Mouse (Mus musculus) liver, embryonic 14.5 days (tissue): ENCODE data around the gene Ankrd31. TPM values are rescaled to one million over a fixed set of nuclear protein-coding genes. Genes with fewer than 3 reads are reported as not detected.

Source experiments
- ATAC-seq: fragments of 200-750 bp; cut with Nextera tagmentation; 2 replicates; pipeline ENCODE4 v1.8.0; 2017; ENCODE audit warnings: moderate number of reproducible peaks, mild to moderate bottlenecking, moderate library complexity; ENCODE audit not compliant: insufficient read depth
- DNase-seq, 3 experiments: peaks; one replicate each; pipeline ENCODE4 v3.0.0-alpha.2; 2012 to 2013; ENCODE audit warnings: low read depth in 3 of 3, low spot score in 3 of 3
- H3K27ac ChIP-seq: fragments of 300-500 bp; sonication (generic); 2 replicates; pipeline ENCODE4 v1.5.1; 2014; ENCODE audit warnings: moderate library complexity, mild to moderate bottlenecking, control low read depth, inconsistent platforms
- H3K27me3 ChIP-seq: fragments of 300-500 bp; sonication (generic); 2 replicates; pipeline ENCODE4 v1.6.1; 2014; ENCODE audit warnings: mild to moderate bottlenecking, low read length, moderate library complexity; ENCODE audit not compliant: control insufficient read depth, insufficient read depth
- H3K36me3 ChIP-seq: fragments of 300-500 bp; sonication (generic); replicated peaks from 2 replicates; pipeline ENCODE4 v1.6.1; 2014; ENCODE audit warnings: low read depth; ENCODE audit not compliant: control insufficient read depth, insufficient read depth
- H3K4me1 ChIP-seq, 2 experiments: fragments of 200-500 bp in 1 of 2; fragments of 300-500 bp in 1 of 2; sonication (generic) in 1 of 2; replicated peaks; 2 replicates each; pipeline ENCODE4 v1.6.1; 2012 to 2014; ENCODE audit warnings: antibody characterized with exemption in 1 of 2, inconsistent platforms in 1 of 2, low read length in 1 of 2; ENCODE audit not compliant: control insufficient read depth in 2 of 2, insufficient read depth in 2 of 2
- H3K4me2 ChIP-seq: fragments of 300-500 bp; sonication (generic); 2 replicates; pipeline ENCODE4 v1.6.1; 2014; ENCODE audit warnings: low read depth, mild to moderate bottlenecking, control low read depth, moderate library complexity
- H3K4me3 ChIP-seq, 2 experiments: fragments of 200-500 bp in 1 of 2; fragments of 300-500 bp in 1 of 2; sonication (generic) in 1 of 2; 2 replicates each; pipeline ENCODE4 v1.5.1; 2012 to 2014; ENCODE audit warnings: low read depth in 2 of 2, low read length in 2 of 2, mild to moderate bottlenecking in 2 of 2, control low read depth in 1 of 2, inconsistent platforms in 1 of 2, moderate library complexity in 1 of 2; ENCODE audit not compliant: insufficient read depth in 1 of 2
- H3K9ac ChIP-seq: fragments of 300-500 bp; sonication (generic); replicated peaks from 2 replicates; pipeline ENCODE4 v1.6.1; 2014; ENCODE audit warnings: mild to moderate bottlenecking, control low read depth, moderate library complexity
- H3K9me3 ChIP-seq: fragments of 300-500 bp; sonication (generic); 2 replicates; pipeline ENCODE4 v1.6.1; 2016; ENCODE audit warnings: low read length, mixed read lengths; ENCODE audit not compliant: control insufficient read depth
- CTCF ChIP-seq: IDR thresholded peaks from 2 replicates; pipeline ENCODE4 v1.5.1; 2016; ENCODE audit warnings: antibody characterized with exemption, low read depth, control low read depth
- EP300 ChIP-seq: IDR thresholded peaks from 2 replicates; pipeline ENCODE4 v1.6.1; 2016; ENCODE audit warnings: antibody characterized with exemption, low read depth
- WGBS: fragments of 180-500 bp; shearing (Covaris S2); extraction: QIAGEN DNeasy Blood & Tissue Kit; methylation state at CpG from one replicate; pipeline ENCODE4 v1.1.7; 2014; ENCODE audit not compliant: insufficient replicate concordance; 5-methylcytosine and 5-hydroxymethylcytosine counted together
- polyA plus RNA-seq, 2 experiments: library from polyadenylated mRNA; depleted of rRNA in 1 of 2; stranded (reverse) in 1 of 2; unstranded in 1 of 2; fragments of >200 nt; fragmentation: Nextera tagmentation in 1 of 2; extraction: Ambion mirVana in 1 of 2; gene quantifications; 2 replicates each; pipeline versions ENCODE4 v1.2.1 to v1.2.3; 2012 to 2014

The Ankrd31 gene
- polyA plus RNA-seq, 2 experiments: 0.03 TPM

DNA sequence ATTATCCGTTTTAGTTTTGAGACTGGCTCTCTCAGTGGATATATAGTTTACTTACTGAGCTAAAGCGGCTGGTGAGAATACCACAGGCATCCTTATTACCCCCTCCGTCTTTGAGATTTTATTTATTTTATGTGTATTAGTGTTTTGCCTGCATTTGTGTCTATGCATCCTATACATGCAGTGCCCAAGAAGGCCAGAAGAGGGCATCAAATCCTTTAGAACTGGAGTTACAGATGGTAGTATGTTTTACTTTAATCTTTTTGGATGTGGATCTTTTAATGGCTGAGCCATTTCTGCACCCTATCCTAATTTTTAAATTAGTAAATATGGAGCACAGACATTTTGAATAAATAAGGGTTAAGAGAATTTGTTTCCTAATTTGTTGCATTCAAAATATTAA lies 107.1 kb downstream of the Ankrd31 start:
- ATAC-seq (no peak), DNase-seq (peak in 2 of 3 experiments; percentile 24 to 26)
- H3K4me2 ChIP-seq: no peak overlapping the region
- H3K27ac ChIP-seq: no peak overlapping the region
- H3K9ac ChIP-seq: no peak overlapping the region
- H3K4me3 ChIP-seq: no peak overlapping the region
- WGBS: 16% methylated on average over 3 of the region's 3 CpGs
- H3K36me3 ChIP-seq: no peaks in the 10 kb centered on the region
- peak; percentile 65; the same call in 1 of the 2 replicates for TF ChIP-seq CTCF
- no peak for TF ChIP-seq EP300
- no peaks in the 10 kb centered on the region for H3K9me3 ChIP-seq
- H3K27me3 ChIP-seq: no peaks in the 10 kb centered on the region
- no peaks in the 10 kb centered on the region for H3K4me1 ChIP-seq

GRCm38 (mm10) chr13:96859161-96859560 lies 111.1 kb downstream of the Ankrd31 start:
- Histone ChIP-seq H3K4me3 (no peak overlapping the region), H3K9ac (no peak overlapping the region), H3K27ac (no peak overlapping the region), H3K36me3 (no peaks in the 10 kb centered on the region), H3K27me3 (no peaks in the 10 kb centered on the region), H3K9me3 (no peaks in the 10 kb centered on the region), H3K4me2 (no peak overlapping the region), H3K4me1 (no peaks in the 10 kb centered on the region)
- 77% methylated on average over 3 of the region's 3 CpGs for WGBS
- no peak for DNase-seq
- ATAC-seq: no peak
- TF ChIP-seq CTCF (no peak), EP300 (no peak)

GRCm38 (mm10) chr13:96870742-96871141 lies 122.7 kb downstream of the Ankrd31 start:
- no peak overlapping the region for H3K9ac ChIP-seq
- no peak for TF ChIP-seq CTCF
- TF ChIP-seq EP300: no peak
- 53% methylated on average over 4 of the region's 4 CpGs for WGBS

GRCm38 (mm10) chr13:96874071-96874470 lies 126.0 kb downstream of the Ankrd31 start:
- Histone ChIP-seq H3K9ac (no peak overlapping the region), H3K27ac (no peak overlapping the region), H3K4me1 (no peaks in the 10 kb centered on the region), H3K4me3 (no peak overlapping the region), H3K4me2 (no peak overlapping the region), H3K27me3 (no peaks in the 10 kb centered on the region), H3K36me3 (no peaks in the 10 kb centered on the region), H3K9me3 (no peaks in the 10 kb centered on the region)
- no peak for DNase-seq
- ATAC-seq: no peak
- no peak for TF ChIP-seq EP300
- no peak for TF ChIP-seq CTCF

More at GRCm38 (mm10) chr13:96870742-96871141, 122.7 kb downstream of the Ankrd31 start:
- no peak overlapping the region for H3K4me3 ChIP-seq
- H3K4me2 ChIP-seq: no peak overlapping the region
- H3K36me3 ChIP-seq: no peaks in the 10 kb centered on the region
- DNase-seq: no peak
- no peaks in the 10 kb centered on the region for H3K4me1 ChIP-seq
- no peaks in the 10 kb centered on the region for H3K9me3 ChIP-seq
- ATAC-seq: no peak
- no peak overlapping the region for H3K27ac ChIP-seq
- H3K27me3 ChIP-seq: no peaks in the 10 kb centered on the region

- Histone ChIP-seq H3K9me3 (no peaks in the 10 kb centered on the region), H3K27me3 (no peaks in the 10 kb centered on the region), H3K4me1 (no peaks in the 10 kb centered on the region), H3K4me3 (no peak overlapping the region), H3K27ac (no peak overlapping the region), H3K36me3 (no peaks in the 10 kb centered on the region), H3K4me2 (no peak overlapping the region), H3K9ac (no peak overlapping the region)
- ATAC-seq: no peak
- no peak for DNase-seq
- 71% methylated on average over 12 of the region's 12 CpGs for WGBS
- TF ChIP-seq EP300 (no peak), CTCF (no peak)
Measured at GRCm38 (mm10) chr13:96878220-96879057, 130.4 kb downstream of the Ankrd31 start.
